Mouse (Mus musculus) neural tube, embryonic 11.5 days (tissue): ENCODE measurements at regions not wholly inside any gene's neighbourhood (a gene's known extent, or its start where the extent isn't known, plus 50 kb on each side); places are given as distances from the start of the nearest gene placed in this dataset.

Experiments used
- ATAC-seq: fragments of 200-750 bp; cut with Nextera tagmentation; 2 replicates; pipeline ENCODE4 v1.8.0; 2017; ENCODE audit warnings: moderate number of reproducible peaks, mild to moderate bottlenecking, moderate TSS enrichment, moderate library complexity; ENCODE audit not compliant: insufficient read depth, low FRiP score, low TSS enrichment
- DNase-seq: peaks from one replicate; pipeline ENCODE4 v3.0.0-alpha.2; 2015; ENCODE audit warnings: low spot score
- H3K27ac ChIP-seq: fragments of 300-500 bp; sonication (generic); 2 replicates; pipeline ENCODE4 v1.5.1; 2014; ENCODE audit warnings: low read depth, mild to moderate bottlenecking, low read length
- H3K27me3 ChIP-seq: fragments of 300-500 bp; sonication (generic); 2 replicates; pipeline ENCODE4 v1.6.1; 2014; ENCODE audit warnings: mild to moderate bottlenecking, low read length, mixed read lengths; ENCODE audit not compliant: control insufficient read depth, insufficient read depth
- H3K36me3 ChIP-seq: fragments of 300-500 bp; sonication (generic); 2 replicates; pipeline ENCODE4 v1.6.1; 2014; ENCODE audit warnings: mild to moderate bottlenecking, low read length, moderate library complexity, mixed read lengths; ENCODE audit not compliant: control insufficient read depth, insufficient read depth
- H3K4me1 ChIP-seq: fragments of 300-500 bp; sonication (generic); 2 replicates; pipeline ENCODE4 v1.6.1; 2014; ENCODE audit warnings: low read length, mixed read lengths; ENCODE audit not compliant: control insufficient read depth, insufficient read depth
- H3K4me2 ChIP-seq: fragments of 300-500 bp; sonication (generic); 2 replicates; pipeline ENCODE4 v1.6.1; 2014; ENCODE audit warnings: low read depth, mild to moderate bottlenecking, moderate library complexity
- H3K4me3 ChIP-seq: fragments of 300-500 bp; sonication (generic); 2 replicates; pipeline ENCODE4 v1.5.1; 2014; ENCODE audit warnings: low read depth, low read length
- H3K9ac ChIP-seq: fragments of 300-500 bp; sonication (generic); 2 replicates; pipeline ENCODE4 v1.6.1; 2014; ENCODE audit warnings: mild to moderate bottlenecking, low read length
- H3K9me3 ChIP-seq: fragments of 300-500 bp; sonication (generic); 2 replicates; pipeline ENCODE4 v1.6.1; 2016; ENCODE audit warnings: low read length; ENCODE audit not compliant: control insufficient read depth
- WGBS: fragments of 180-500 bp; shearing (Covaris S2); extraction: QIAGEN DNeasy Blood & Tissue Kit; methylation state at CpG from one replicate; pipeline ENCODE4 v1.1.7; 2014; 5-methylcytosine and 5-hydroxymethylcytosine counted together

- Histone ChIP-seq H3K4me3 (no peak overlapping the region), H3K4me1 (no peaks in the 10 kb centered on the region), H3K36me3 (no peaks in the 10 kb centered on the region), H3K9ac (no peak overlapping the region), H3K27me3 (no peaks in the 10 kb centered on the region), H3K4me2 (no peak overlapping the region), H3K27ac (no peak overlapping the region), H3K9me3 (no peaks in the 10 kb centered on the region)
- DNase-seq (no peak), ATAC-seq (no peak)
- WGBS = 76% methylated on average over 1 of the region's 1 CpGs
Measured at GRCm38 (mm10) chr9:93130561-93130960, 588.5 kb downstream of the Plod2 start.

GRCm38 (mm10) chr9:93131620-93132200 is 589.7 kb downstream of the Plod2 start:
- H3K4me3 ChIP-seq = no peak overlapping the region
- no peak overlapping the region for H3K9ac ChIP-seq
- ATAC-seq (no peak), DNase-seq (no peak)
- no peaks in the 10 kb centered on the region for H3K36me3 ChIP-seq
- no peak overlapping the region for H3K27ac ChIP-seq
- H3K27me3 ChIP-seq = no peaks in the 10 kb centered on the region
- H3K9me3 ChIP-seq = no peaks in the 10 kb centered on the region
- H3K4me1 ChIP-seq = no peaks in the 10 kb centered on the region
- H3K4me2 ChIP-seq = no peak overlapping the region

GRCm38 (mm10) chr9:93136349-93136748 is 594.3 kb downstream of the Plod2 start:
- no peak overlapping the region for H3K27ac ChIP-seq
- no peak overlapping the region for H3K9ac ChIP-seq
- ATAC-seq (no peak), DNase-seq (no peak)
- 87% methylated on average over 1 of the region's 1 CpGs for WGBS
- no peak overlapping the region for H3K4me2 ChIP-seq
- H3K27me3 ChIP-seq = no peaks in the 10 kb centered on the region
- no peak overlapping the region for H3K4me3 ChIP-seq
- no peaks in the 10 kb centered on the region for H3K4me1 ChIP-seq
- H3K36me3 ChIP-seq = no peaks in the 10 kb centered on the region
- H3K9me3 ChIP-seq = no peaks in the 10 kb centered on the region

- no peaks in the 10 kb centered on the region for H3K9me3 ChIP-seq
- H3K27ac ChIP-seq = no peak overlapping the region
- ATAC-seq = no peak
- no peak overlapping the region for H3K4me3 ChIP-seq
- no peaks in the 10 kb centered on the region for H3K4me1 ChIP-seq
- H3K9ac ChIP-seq = no peak overlapping the region
- DNase-seq = no peak
- no peak overlapping the region for H3K4me2 ChIP-seq
- H3K27me3 ChIP-seq = no peaks in the 10 kb centered on the region
- no peaks in the 10 kb centered on the region for H3K36me3 ChIP-seq
Measured at GRCm38 (mm10) chr9:93170071-93170470, 628.0 kb downstream of the Plod2 start.

- ATAC-seq (no peak), DNase-seq (no peak)
- H3K27ac ChIP-seq = no peak overlapping the region
- 71% methylated on average over 1 of the region's 1 CpGs for whole genome bisulfite sequencing
- H3K4me2 ChIP-seq = no peak overlapping the region
- no peaks in the 10 kb centered on the region for H3K9me3 ChIP-seq
- no peak overlapping the region for H3K9ac ChIP-seq
- H3K27me3 ChIP-seq = no peaks in the 10 kb centered on the region
- H3K4me1 ChIP-seq = no peaks in the 10 kb centered on the region
- H3K36me3 ChIP-seq = no peaks in the 10 kb centered on the region
- no peak overlapping the region for H3K4me3 ChIP-seq
Measured at GRCm38 (mm10) chr9:93186638-93187037, 644.6 kb downstream of the Plod2 start.

- no peak overlapping the region for H3K9ac ChIP-seq
- no peak for DNase-seq
- ATAC-seq = no peak
- no peaks in the 10 kb centered on the region for H3K4me1 ChIP-seq
- no peak overlapping the region for H3K27ac ChIP-seq
- no peaks in the 10 kb centered on the region for H3K9me3 ChIP-seq
- no peak overlapping the region for H3K4me3 ChIP-seq
- no peaks in the 10 kb centered on the region for H3K27me3 ChIP-seq
- no peaks in the 10 kb centered on the region for H3K36me3 ChIP-seq
- H3K4me2 ChIP-seq = no peak overlapping the region
Measured at GRCm38 (mm10) chr9:93232562-93232961, 690.5 kb downstream of the Plod2 start.

- Histone ChIP-seq H3K4me3 (no peak overlapping the region), H3K9me3 (no peaks in the 10 kb centered on the region), H3K4me1 (no peaks in the 10 kb centered on the region), H3K4me2 (no peak overlapping the region), H3K36me3 (no peaks in the 10 kb centered on the region), H3K9ac (no peak overlapping the region), H3K27ac (no peak overlapping the region), H3K27me3 (no peaks in the 10 kb centered on the region)
- WGBS = 87% methylated on average over 3 of the region's 3 CpGs
- ATAC-seq (no peak), DNase-seq (no peak)
Measured at GRCm38 (mm10) chr9:93252146-93252545, 710.1 kb downstream of the Plod2 start.

- ATAC-seq (no peak), DNase-seq (no peak)
- no peak overlapping the region for H3K4me3 ChIP-seq
- H3K4me2 ChIP-seq = no peak overlapping the region
- no peak overlapping the region for H3K27ac ChIP-seq
- no peaks in the 10 kb centered on the region for H3K36me3 ChIP-seq
- no peaks in the 10 kb centered on the region for H3K4me1 ChIP-seq
- H3K27me3 ChIP-seq = no peaks in the 10 kb centered on the region
- H3K9me3 ChIP-seq = no peaks in the 10 kb centered on the region
- no peak overlapping the region for H3K9ac ChIP-seq
- 71% methylated on average over 2 of the region's 2 CpGs for WGBS
Measured at GRCm38 (mm10) chr9:93297332-93297731, 755.3 kb downstream of the Plod2 start.

GRCm38 (mm10) chr9:93306753-93307152 is 764.7 kb downstream of the Plod2 start:
- WGBS = 68% methylated on average over 2 of the region's 2 CpGs
- no peak overlapping the region for H3K4me2 ChIP-seq
- H3K9me3 ChIP-seq = no peaks in the 10 kb centered on the region
- H3K4me1 ChIP-seq = no peaks in the 10 kb centered on the region
- H3K36me3 ChIP-seq = no peaks in the 10 kb centered on the region
- H3K27ac ChIP-seq = no peak overlapping the region
- ATAC-seq (no peak), DNase-seq (no peak)
- no peaks in the 10 kb centered on the region for H3K27me3 ChIP-seq
- no peak overlapping the region for H3K9ac ChIP-seq
- no peak overlapping the region for H3K4me3 ChIP-seq
